Mouse (Mus musculus) monocyte, adult 2 months (primary cell): ENCODE measurements around the gene Noa1.

Experiments
- DNase-seq, 2 experiments: peaks; one replicate each; pipeline ENCODE4 v3.0.0; 2022; ENCODE audit warnings: low spot score in 2 of 2, low read depth in 1 of 2

Gene Noa1

DNA sequence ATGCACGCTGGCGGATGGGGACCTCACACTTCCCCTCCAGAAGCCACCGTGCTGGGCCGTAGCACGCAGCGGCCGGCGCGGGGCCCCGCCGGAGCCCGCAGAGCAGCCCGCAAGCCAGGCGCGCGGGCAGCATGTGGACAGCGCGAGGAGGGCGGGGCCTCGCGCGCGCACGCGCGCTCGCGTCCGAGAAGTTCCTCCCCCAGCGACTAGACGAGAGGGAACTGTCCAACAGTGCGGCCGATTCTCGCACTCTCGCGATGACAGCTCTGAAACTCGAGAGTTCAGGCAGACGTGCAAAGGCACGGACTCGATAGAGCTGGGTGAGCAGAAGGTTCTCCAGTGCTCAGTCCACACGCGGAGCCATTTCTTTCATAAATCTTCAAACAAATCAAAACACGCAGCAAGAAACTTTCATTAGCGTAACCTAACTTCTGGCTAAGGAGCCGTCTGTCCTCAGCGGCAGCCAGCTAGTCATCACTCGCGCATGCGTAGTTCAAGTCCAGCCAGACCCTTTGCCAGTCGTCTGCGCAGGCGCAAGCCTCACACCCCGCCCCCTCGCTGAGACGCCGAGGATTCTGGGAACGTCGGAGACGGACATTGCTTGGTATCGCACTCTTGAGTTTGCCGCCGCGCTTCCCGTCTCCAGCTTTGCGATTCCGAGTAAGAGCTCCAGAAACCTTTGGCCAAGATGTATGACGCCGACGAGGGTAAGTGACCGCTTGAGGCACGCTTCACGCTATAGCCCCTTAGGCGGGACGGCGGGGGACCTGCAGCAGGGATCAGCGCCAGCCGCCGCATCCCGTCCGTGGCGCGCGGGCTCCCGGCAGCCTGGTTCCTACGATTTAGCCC is at the start of gene Noa1, which contains the start of gene Polr2b:
Gene Noa1, minus strand, starts transcription at position 161 of the 849 bp plus-strand sequence.
Gene Polr2b, plus strand, starts transcription at position 224 of the 849 bp plus-strand sequence.
- peak; percentile 96 to 98 for DNase-seq

GRCm38 (mm10) chr5:77358347-77358746 is 48.5 kb upstream of the Noa1 start:
- DNase-seq, result no peak

- peak in 1 of 2 experiments; percentile 19 for DNase-seq
Measured at GRCm38 (mm10) chr5:77357405-77358149, 47.7 kb upstream of the Noa1 start.

DNA sequence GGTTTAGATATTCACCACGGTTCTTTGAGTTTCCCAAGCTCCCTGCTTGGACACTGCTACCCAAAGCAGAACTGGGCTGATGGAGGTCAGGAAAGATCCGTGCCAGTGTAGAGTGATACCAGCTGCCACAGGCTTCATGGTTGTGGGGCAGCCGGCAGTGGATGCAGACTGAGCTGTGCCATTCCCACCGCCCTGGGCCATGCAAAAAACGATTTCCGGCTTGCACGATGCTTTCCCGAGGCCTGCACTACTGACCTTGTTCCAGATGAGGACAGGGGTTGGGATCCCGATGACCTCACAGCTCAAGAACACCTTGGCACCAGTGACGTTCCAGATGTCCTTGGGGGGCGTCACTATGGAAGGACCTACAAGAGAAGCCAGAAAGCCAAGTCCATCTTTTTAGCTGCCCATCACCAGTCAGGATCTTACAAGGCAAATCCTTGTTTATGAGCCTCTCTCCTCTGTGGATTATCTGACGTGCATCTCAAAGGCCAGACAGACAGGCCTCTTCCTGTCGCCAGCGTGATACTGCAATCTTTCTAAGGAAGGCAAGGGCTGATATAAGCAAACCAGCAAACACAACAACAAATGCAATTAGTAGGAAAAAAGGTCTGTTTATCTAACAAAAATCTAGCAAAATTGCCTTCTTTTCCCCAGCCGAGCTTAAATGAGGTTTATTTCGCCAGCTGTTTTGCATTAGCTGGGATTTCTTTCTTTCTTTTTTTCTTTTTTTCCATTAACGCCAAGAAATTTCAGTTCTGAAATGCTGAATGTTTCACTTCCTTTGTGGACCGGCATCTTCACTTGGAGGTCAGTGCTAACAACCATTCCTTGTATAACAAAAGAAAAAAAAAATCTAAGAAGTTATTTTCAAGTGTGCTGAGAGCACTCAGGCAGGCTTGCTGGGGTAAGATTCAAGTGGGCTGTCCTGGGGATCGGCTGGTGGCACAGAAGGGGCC is 45.7 kb upstream of the Noa1 start:
- DNase-seq, result no peak

DNA sequence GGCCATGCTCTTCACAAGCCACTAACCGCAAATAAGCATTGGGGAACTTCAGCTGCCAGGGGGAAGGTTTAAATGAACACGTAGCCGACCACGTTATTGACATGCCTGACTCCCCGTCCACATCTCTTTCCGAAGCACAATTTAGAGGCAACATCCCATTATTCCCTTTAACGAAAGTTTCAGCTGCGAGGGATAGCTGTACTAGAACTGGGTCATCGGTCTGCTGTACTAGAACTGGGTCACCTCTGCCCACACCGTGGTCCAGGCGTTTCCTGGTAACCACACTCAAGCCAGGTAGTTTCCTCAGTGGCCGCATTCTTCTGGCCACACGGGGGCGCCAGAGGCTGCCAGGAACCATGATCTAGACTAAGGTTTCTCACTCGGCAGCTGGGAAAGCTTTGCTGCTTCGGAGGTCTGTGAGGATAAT is 44.5 kb upstream of the Noa1 start:
- DNase-seq, result peak; percentile 42 to 63

DNA sequence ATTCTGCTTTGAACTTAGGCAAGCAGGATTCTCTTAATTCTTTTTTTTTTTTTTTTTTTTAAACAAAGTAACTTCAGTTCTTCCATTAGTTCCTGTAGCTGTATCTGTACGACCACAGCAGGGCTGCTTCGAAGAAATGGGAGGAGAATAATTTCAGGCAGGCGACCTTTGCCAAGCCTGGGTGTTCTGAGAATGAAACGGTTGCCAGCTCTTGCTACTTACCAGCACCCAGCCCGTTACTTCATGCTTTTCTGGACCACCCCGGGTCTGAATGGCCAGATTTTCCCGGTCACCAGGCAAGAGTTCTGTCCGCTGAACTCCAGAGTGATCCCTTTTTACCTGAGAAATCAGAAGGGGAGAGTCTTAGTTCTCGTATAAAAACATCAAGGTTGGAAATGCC is 41.8 kb upstream of the Noa1 start:
- no peak for DNase-seq

DNA sequence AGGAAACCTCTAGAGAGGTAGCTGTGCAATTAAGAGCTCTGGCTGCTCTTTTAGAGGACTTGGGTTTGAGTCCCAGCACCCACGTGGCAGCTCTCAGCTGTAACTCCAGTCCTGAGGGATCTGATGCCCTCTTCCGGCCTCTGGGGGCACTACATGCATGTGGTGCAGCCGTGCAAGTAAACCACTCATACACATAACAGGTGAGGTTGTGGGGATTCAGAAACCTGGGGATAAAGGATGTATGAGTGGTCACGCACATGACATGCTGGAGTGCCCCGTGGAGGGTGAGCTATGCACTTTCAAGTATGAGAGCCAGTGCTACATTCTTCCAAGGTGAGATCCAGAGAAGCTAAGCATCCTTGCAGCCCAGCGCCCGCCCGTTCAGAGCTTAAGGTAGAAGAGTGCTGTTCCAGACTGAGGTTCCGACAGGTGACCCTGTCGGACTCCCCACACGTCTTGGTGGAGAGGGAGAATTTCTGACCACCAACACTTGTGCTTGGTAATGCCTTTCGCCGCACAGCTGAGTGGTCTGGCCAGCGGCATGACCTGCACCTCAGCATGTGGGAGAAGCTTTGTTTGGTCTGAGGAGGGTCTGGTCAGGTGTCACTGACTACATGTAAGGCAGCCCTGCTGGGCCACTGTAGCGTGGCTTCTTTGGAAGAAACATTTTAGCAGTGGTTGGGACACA is 40.2 kb upstream of the Noa1 start:
- DNase-seq, result no peak

- DNase-seq, result no peak
Measured at GRCm38 (mm10) chr5:77348901-77349300, 39.0 kb upstream of the Noa1 start.

DNA sequence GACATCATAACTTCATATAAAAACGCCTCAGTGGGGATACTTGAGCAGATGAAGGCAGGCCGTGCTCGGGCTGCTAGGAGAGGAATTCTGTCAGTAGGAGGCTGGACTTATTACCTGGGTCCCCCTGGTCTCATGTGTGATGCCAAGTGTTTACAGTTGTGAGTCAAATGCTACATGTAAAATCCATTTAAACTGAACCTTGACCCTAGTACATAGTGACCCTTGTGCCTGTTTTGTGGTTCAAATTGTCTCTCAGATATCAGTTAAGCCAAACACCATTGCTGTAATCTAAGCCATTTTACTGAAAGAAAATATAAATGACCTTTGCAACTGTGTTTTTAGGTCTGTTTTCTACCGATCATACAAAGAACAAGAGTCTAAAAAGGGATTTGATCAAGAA is 30.1 kb upstream of the Noa1 start:
- DNase-seq, result no peak

DNA sequence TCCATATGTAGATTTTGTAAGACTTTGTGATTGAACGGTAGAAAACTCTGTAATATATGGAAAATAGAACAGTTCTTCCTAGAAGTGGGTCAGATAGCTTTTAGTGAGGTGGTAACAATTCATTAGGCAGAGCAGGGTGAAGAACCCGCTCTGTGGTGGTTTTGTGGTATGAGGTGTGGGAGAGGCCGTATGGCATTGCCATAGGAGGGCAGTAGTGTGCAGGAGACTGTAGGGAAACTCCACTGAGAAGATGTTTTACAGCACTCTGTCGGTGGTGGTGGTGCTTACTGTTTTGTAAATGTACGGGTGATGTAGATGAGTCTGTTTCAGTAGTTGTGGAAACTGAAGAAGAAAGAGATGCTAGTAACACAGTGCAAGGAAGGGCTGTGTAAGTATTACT is 20.3 kb upstream of the Noa1 start:
- DNase-seq, result no peak

- DNase-seq, result no peak
Measured at GRCm38 (mm10) chr5:77324936-77325335, 15.1 kb upstream of the Noa1 start.

DNA sequence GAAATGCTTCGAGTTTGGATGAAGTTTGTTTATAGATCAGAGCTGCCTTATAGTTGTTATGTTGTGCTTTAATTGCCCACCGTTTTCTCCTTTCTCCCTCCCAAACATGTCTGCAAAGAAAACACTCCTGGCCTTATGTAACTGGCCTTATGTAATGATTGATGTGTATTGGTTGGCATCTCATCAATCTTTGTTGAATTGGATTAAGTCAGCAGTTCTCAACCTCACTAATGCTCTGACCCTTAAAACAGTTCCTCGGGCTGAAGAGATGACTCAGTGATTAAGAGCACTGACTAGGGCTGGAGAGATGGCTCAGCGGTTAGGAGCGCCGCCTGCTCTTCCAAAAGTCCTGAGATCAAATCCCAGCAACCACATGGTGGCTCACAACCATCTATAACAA is 5.1 kb upstream of the Noa1 start:
- DNase-seq, result no peak

- DNase-seq, result no peak
Measured at GRCm38 (mm10) chr5:77314206-77314605, 4.3 kb upstream of the Noa1 start.

DNA sequence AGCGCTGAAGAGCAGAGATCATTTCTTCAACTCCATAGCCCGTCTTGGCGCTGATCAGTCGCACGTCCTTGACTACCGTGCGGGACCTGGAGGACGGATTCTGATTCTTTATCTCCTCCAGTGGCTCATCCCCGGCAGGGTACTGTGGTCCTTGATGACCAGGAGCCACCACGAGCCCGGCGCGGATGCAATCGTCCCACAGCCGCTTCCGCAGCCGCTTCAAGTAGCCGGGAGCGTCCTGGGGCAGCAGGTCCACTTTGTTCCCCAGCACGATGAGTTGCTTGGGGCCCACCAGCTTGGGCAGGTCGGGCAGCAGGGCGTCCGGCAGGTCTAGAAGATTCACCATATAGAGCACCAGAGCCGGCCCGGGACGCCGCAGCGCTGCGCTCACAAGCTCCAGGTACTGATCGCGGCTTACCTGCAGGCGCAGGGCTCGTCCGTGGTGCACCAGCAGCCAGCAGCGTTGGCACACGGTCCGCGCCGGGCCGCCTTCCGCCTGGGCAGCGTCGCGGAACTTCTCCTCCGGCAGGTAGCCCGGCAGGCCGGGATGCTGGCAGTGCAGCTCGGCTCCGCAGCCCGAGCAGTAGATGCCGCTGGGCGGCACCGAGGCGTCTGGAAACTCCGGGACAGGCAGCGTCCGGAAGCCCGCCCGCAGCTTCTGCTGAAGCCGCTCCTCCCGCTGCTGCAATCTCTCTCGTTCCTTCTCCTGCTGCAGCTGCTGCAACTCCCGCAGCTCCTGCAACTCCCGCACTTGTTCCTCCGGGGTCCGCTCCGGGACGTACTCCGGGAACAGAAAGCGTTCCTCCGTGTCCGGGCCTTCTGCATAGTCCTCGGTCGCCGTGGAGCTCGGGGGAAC is 605 bp downstream of the Noa1 start:
- no peak for DNase-seq

DNA sequence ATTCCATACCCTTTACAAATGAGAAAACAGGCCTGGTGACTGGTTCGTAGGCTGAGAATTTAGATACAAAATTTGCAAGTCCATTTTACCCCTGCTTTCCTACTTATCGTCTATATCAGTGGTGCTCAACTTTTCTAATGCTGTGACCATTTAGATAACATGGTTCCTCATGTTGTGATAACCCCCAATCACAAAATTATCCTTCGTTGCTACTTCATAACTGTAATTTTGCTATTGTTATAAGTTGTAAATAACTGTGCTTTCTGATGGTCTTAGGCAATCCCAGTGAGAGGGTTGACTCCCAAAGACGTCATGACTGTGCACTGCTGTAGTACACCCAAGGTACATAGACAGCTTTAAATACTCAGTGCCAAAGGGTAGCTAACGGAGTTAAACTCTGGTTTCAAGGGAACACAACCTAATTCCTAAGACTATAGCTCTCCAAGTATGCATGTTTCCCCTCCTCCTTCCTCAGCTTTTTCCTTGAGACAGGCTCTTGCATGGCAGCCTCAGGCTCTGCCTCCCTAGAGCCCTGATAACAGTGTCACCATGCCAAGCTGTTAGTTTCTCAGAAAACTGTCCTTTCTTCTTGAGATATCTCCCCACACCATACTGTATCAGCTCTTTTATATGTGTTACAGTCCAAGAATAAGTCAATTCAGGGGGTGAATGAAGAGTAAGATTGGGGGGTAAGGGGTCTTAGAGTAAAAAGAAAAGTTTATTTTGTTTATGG is 1.9 kb downstream of the Noa1 start:
- no peak for DNase-seq

DNA sequence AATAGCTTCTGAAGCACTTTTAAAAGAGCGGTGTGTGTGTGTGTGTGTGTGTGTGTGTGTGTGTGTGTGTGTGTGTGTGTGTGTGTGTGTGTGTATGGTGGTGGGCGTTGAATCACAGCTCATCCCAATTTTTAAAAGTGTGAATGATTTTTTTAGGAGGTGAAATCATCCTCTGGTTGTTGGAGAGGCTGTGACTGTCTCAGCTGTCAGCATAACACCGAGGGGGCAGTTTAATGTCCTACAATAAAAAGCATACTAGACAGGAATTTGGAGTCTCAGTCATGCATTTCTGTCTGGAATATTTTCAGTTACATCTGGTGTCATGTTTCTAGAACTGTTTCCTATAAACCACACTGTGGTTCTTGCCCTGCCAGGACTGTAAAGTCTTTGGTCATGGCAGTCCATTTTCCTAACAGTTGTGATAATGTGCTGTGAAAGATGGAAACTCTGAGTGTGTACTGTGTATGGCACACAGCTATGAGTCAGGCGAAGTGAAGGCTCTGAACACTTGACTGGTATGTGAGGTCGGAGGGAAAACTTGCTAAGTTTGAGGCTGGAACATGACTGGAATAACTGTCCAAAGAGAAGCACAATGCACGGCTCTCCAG is 8.5 kb downstream of the Noa1 start:
- DNase-seq, result no peak

- no peak for DNase-seq
Measured at GRCm38 (mm10) chr5:77299486-77299885, 10.4 kb downstream of the Noa1 start.

DNA sequence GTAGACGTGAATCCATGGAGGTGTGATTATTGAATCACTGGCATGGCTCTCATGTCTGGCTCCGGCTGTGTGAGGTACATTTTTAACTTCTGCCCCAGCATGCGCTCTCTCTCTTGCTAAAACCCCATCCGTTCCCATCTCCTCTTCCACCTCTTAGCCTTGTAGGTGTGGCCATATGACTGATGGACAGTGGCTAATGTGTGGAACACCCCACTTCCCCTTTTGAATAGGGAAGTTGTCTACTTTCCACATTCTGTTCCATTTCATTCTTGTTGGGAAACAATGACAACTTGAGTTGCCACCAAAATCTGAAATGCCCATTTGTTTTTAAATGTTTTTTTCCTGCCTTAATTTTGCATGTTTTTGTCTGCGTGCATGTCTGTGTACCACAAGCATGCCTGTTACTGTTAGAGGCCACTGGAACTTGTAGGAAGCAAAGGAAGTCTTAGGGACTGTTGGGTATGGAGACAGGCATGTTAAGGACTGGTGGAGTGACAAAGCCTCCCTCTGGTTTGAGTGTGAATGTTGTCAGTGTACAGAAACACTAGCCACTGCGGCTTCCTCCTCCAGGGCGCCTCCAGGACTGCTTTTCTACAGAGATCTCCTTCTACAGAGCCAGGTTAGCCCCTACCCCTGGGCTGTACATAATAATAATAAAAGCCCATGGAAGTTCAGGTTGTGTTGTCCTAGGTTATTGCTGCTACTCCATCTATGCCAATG is 16.9 kb downstream of the Noa1 start:
- DNase-seq, result peak; percentile 21 to 36
